Mouse (Mus musculus): ENCODE measurements at regions not wholly inside any gene's neighbourhood (a gene's known extent, or its start where the extent isn't known, plus 50 kb on each side); places are given as distances from the start of the nearest gene placed in this dataset.

DNA sequence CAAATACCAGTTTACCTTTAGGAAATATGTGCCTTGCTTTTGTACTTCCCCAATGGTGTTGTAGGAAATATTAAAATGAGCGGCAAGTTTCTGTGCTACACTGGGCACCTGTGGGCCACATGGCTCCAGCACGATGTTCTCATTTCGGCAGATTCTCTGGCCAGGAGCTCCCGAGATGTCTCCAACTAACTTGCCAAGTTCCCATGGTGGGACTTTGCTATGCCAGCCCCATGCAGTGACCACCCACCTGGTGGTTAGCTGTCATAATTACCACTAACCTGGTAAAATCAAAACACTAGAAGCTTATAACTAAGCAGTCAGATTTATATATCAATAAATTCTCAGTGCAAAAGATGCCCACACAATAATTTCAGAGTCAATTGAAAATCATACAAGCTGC, 1777.5 kb upstream of the Slc10a2 start:
- ATAC-seq (ENCODE audit: insufficient read depth, low FRiP score, low TSS enrichment) (no peak), DNase-seq (ENCODE audit: low spot score) (no peak)
- Histone ChIP-seq H3K4me1 (ENCODE audit: control insufficient read depth, insufficient read depth, low read length) (no peaks in the 10 kb centered on the region), H3K27ac (ENCODE audit: low read depth, low read length) (no peak overlapping the region), H3K27me3 (ENCODE audit: control insufficient read depth, insufficient read depth, low read length) (no peaks in the 10 kb centered on the region), H3K9ac (ENCODE audit: low read length) (no peak overlapping the region), H3K4me3 (ENCODE audit: low read depth, low read length) (no peak overlapping the region), H3K9me3 (ENCODE audit: control insufficient read depth, low read length) (no peaks in the 10 kb centered on the region), H3K4me2 (ENCODE audit: low read depth) (no peak overlapping the region), H3K36me3 (ENCODE audit: control insufficient read depth, insufficient read depth, low read length) (no peaks in the 10 kb centered on the region)
- WGBS: 92% methylated on average over 4 of the region's 4 CpGs
